Mouse (Mus musculus): ENCODE results near the gene Fbxo27. TPM values are rescaled to one million over a fixed set of nuclear protein-coding genes. Genes with fewer than 3 reads are reported as not detected.
A peak's percentile ranks its signal among the peaks of the same experiment; 100 is the strongest.
"Not testable (repeated sequence)": the region's sequence is repeated elsewhere in the genome, so short reads cannot be mapped to it uniquely, and the experiment has no call there.

Fbxo27 gene
- polyA plus RNA-seq, 1 experiment from 2014 or later, result 6.3 TPM

DNA sequence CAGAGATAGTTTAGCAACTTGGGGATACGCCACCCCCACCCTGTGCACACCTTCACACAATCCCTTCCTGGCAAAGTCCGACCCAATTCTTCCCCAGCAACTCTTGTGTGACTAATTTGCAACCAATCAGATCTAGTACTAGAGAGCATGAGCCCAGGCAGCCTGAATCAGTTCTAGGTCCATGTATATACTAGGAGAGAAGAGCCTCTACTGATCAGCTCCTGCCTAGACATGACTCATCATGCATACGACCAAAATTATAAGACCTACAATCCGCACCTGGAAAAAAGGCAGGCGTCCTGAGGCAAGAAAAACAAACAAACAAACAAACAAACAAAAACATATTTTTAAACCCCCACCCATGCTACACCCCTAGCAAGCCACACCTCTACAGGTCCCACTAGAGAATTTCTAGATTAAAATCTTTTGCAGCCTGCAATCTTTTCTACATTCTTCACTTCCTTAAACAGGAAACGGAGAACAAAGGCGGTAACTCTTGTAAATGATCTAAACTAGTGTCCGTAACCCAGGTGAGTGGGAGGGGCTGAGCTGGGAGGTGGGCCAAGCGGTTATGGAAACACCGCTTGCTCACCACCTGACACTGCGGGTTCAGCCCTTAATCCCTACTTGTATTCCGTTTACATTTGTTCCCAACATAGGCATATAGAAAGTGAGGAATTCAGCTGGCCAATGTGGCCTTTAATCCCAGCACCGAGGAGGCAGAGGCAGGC lies 15.7 kb upstream of the Fbxo27 start:
- 88% methylated on average over 13 of the region's 13 CpGs for whole genome bisulfite sequencing
- Histone ChIP-seq H3K9me3 (no peaks in the 10 kb centered on the region), H3K4me2 (replicated peaks) (no peak overlapping the region), H3K4me3 (no peak overlapping the region), H3K27me3 (no peaks in the 10 kb centered on the region), H3K9ac (replicated peaks) (no peak overlapping the region), H3K27ac (replicated peaks) (no peak overlapping the region), H3K36me3 (no peaks in the 10 kb centered on the region), H3K4me1 (no peaks in the 10 kb centered on the region)
- ATAC-seq (replicated peaks), result no peak

DNA sequence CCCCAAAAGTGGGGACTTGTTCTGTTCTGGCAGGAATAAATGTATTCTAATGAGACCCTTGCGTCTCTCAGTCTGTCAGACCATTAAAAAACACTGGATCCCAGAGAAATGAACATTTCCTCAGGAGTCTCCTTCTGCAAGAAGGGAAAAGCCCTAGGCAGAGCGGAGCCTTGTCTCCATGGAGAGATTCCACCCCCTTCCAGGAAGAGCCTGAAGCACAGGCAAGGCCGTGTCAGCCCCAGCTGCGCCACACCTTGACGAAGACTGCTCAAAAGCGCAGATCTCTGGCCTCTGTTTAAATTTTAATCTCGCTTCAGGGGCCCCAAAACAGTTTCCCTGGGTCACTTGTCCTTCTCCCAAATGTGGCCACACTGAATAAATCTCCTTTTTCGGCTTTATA lies 15.0 kb upstream of the Fbxo27 start:
- ATAC-seq (replicated peaks), result no peak
- no peak overlapping the region for H3K4me2 ChIP-seq (replicated peaks)
- H3K27me3 ChIP-seq, result no peaks in the 10 kb centered on the region
- H3K27ac ChIP-seq (replicated peaks), result no peak overlapping the region
- H3K9me3 ChIP-seq, result no peaks in the 10 kb centered on the region
- 88% methylated on average over 8 of the region's 8 CpGs for WGBS
- no peaks in the 10 kb centered on the region for H3K36me3 ChIP-seq
- H3K9ac ChIP-seq (replicated peaks), result no peak overlapping the region
- no peak overlapping the region for H3K4me3 ChIP-seq
- no peaks in the 10 kb centered on the region for H3K4me1 ChIP-seq

DNA sequence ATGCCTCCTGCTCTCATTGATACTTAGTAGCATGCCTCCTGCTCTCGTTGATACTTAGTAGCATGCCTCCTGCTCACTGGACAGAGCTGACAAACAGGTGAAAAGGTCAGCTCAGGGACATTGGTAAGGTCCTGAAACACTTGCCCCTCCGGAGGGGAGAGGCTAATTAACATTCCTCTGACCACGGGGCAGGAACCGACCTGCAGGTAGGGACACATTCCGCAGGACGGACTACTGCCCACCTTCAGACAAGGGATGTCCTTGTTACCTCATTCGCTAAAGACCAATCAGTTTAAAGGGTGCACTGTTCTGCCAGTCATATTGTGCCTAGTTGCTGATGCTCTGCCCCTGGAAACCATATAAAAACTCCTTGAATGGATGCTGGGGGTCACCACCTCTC lies 1.6 kb upstream of the Fbxo27 start:
- WGBS, result 73% methylated on average over 7 of the region's 7 CpGs
- no peak for ATAC-seq (replicated peaks)
- Histone ChIP-seq H3K4me2 (replicated peaks) (no peak overlapping the region), H3K27ac (replicated peaks) (no peak overlapping the region), H3K9ac (replicated peaks) (no peak overlapping the region), H3K9me3 (no peaks in the 10 kb centered on the region), H3K27me3 (peaks cover 15% of the 10 kb centered on the region), H3K4me3 (no peak overlapping the region), H3K4me1 (peaks cover 12% of the 10 kb centered on the region), H3K36me3 (no peaks in the 10 kb centered on the region)

DNA sequence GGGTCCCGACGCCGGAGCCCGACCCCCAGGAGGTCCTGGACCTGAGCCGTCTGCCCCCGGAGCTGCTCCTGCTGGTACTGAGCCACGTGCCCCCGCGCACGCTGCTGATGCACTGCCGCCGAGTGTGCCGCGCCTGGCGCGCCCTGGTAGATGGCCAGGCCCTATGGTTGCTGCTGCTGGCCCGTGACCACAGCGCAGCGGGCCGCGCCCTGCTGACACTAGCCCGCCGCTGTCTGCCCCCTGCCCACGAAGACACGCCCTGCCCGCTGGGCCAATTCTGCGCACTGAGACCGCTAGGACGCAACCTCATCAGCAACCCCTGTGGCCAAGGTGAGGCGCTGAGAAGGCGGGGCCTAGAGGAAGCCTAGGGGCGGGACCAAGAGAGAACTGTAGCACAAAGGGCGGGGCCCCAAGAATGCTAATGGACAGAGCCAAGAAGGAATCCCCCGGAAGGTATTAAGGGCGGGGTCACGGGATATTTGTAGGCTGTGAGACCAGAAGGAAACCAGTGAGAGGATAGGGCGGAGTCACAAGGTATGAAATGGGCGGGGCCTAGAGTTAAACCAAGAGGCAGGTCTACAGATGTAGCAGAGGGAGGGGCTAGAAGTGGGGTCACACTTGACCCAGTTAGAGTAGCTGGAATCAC lies 795 bp downstream of the Fbxo27 start:
- ATAC-seq (replicated peaks), result peak; percentile 83
- no peaks in the 10 kb centered on the region for H3K9me3 ChIP-seq
- no peaks in the 10 kb centered on the region for H3K36me3 ChIP-seq
- peaks cover 15% of the 10 kb centered on the region for H3K27me3 ChIP-seq
- peaks cover 12% of the 10 kb centered on the region for H3K4me1 ChIP-seq
- H3K9ac ChIP-seq (replicated peaks), result peak overlapping the region; percentile 50
- H3K27ac ChIP-seq (replicated peaks), result no peak overlapping the region
- peak overlapping the region; percentile 85 for H3K4me2 ChIP-seq (replicated peaks)
- under 1% methylated on average over 38 of the region's 38 CpGs for WGBS
- peak overlapping the region; percentile 57 for H3K4me3 ChIP-seq

DNA sequence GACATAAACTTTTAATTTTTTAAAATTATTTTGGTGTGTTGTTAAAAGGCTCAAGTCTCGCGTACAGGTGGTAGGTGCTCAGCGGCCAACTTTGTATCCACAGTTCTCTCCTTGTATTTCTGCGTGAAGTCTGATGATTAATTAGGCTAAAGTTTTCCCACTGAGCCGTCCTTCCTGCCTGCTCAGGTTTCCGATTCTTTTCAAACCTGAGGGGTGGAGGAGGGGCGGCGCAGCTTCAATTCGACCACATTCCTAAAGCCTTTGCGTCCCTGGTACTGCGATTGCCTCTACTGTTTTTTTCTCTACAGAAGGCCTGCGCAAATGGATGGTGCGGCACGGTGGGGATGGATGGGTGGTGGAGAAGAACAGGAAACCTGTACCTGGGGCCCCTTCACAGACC lies 1.8 kb downstream of the Fbxo27 start:
- no peak overlapping the region for H3K9ac ChIP-seq (replicated peaks)
- peaks cover 15% of the 10 kb centered on the region for H3K27me3 ChIP-seq
- H3K9me3 ChIP-seq, result no peaks in the 10 kb centered on the region
- H3K4me1 ChIP-seq, result peaks cover 12% of the 10 kb centered on the region
- H3K36me3 ChIP-seq, result no peaks in the 10 kb centered on the region
- no peak overlapping the region for H3K27ac ChIP-seq (replicated peaks)
- WGBS, result 4% methylated on average over 14 of the region's 14 CpGs
- no peak for ATAC-seq (replicated peaks)
- H3K4me3 ChIP-seq, result no peak overlapping the region
- H3K4me2 ChIP-seq (replicated peaks), result no peak overlapping the region; the same call in 1 of the 2 replicates

DNA sequence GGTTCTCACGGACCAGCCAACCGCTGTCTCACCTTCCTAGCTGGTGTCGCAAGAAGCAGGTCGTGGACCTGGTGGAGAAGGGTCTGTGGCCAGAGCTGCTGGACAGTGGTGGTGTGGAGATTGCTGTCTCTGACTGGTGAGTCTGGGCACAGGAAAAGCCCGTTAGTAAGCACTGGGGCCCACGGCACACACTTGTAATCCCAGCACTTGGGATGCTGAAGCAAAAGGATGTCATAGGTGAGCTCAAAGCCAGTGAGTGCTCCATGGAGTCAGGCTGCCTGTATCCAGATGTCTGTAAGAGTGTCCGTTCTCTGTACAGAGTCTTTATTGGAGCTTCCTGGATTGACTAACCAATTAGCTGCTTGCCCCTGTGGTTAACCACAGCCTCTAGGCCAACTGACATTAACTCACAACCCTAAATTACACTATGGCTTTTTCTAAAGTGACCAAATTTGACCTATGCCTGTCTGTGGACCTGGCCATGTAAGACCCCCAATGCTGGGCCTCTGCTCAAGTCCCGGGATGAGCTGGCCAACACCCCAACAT lies 2.4 kb downstream of the Fbxo27 start:
- no peaks in the 10 kb centered on the region for H3K9me3 ChIP-seq
- H3K4me2 ChIP-seq (replicated peaks), result no peak overlapping the region
- H3K9ac ChIP-seq (replicated peaks), result no peak overlapping the region
- peaks cover 15% of the 10 kb centered on the region for H3K27me3 ChIP-seq
- no peak overlapping the region for H3K27ac ChIP-seq (replicated peaks)
- ATAC-seq (replicated peaks), result no peak
- no peak overlapping the region for H3K4me3 ChIP-seq
- H3K4me1 ChIP-seq, result peaks cover 12% of the 10 kb centered on the region
- 44% methylated on average over 8 of the region's 8 CpGs for WGBS
- no peaks in the 10 kb centered on the region for H3K36me3 ChIP-seq

DNA sequence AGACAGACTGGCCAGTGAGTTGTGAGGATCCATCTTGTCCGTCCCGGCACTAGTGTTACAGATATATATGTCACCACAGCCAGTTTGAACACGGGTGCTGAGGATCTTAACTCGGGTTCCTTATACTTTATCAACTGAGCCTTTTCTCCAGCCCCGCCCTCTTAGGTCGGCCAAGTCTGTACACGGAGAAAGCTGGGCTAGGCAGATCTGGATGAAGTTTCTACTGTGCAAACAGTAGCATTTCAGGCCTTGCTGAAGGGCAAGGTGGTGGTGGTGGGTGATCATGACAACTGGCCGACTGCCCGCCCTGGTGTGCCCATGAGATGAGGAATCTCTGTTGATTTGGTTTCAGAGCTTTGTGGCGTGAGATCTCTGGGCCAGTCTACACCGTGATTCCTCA lies 4.6 kb downstream of the Fbxo27 start:
- Histone ChIP-seq H3K27ac (replicated peaks) (no peak overlapping the region), H3K27me3 (peaks cover 15% of the 10 kb centered on the region), H3K4me2 (replicated peaks) (no peak overlapping the region), H3K9me3 (no peaks in the 10 kb centered on the region), H3K4me3 (no peak overlapping the region), H3K36me3 (no peaks in the 10 kb centered on the region), H3K9ac (replicated peaks) (no peak overlapping the region), H3K4me1 (peaks cover 12% of the 10 kb centered on the region)
- 95% methylated on average over 11 of the region's 11 CpGs for WGBS
- no peak for ATAC-seq (replicated peaks)

DNA sequence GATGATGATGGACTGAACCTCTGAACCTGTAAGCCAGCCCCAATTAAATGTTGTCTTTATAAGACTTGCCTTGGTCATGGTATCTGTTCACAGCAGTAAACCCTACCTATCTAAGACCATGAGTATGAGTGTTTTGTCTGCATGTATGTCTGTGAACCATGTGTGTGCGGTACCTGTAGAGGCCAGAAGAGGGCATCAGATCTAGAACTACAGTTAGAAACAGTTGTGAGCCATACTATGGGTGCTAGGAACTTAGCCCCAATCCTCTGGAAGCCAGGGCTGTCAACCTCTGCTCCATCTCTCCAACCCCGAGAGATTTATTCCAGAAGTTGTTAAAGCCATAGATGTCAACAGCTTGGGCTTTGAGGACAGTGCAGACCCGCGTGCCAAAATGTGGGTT lies 7.6 kb downstream of the Fbxo27 start:
- ATAC-seq (replicated peaks), result no peak
- WGBS, result 95% methylated on average over 4 of the region's 4 CpGs
- Histone ChIP-seq H3K27ac (replicated peaks) (no peak overlapping the region), H3K4me1 (no peaks in the 10 kb centered on the region), H3K36me3 (no peaks in the 10 kb centered on the region), H3K4me2 (replicated peaks) (no peak overlapping the region), H3K27me3 (no peaks in the 10 kb centered on the region), H3K9ac (replicated peaks) (no peak overlapping the region), H3K4me3 (no peak overlapping the region), H3K9me3 (no peaks in the 10 kb centered on the region)

DNA sequence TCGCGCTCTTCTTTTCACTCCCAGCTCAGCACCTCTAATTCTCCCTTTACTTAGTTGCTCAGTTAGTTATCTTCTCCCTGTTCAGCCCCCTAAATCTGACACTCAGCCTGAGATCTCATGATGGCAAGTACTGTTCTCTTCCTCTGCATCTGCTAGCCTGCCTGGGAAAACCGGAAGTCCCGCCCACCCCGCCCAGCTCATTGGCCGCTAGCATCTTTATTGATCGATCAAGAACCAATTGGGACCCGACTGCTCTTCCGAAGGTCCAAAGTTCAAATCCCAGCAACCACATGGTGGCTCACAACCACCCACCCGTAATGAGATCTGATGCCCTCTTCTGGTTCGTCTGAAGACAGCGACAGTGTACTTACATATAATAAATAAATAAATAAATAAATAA lies 8.7 kb downstream of the Fbxo27 start:
- H3K27me3 ChIP-seq; ATAC-seq (replicated peaks); H3K4me1 ChIP-seq; H3K36me3 ChIP-seq; H3K4me2 ChIP-seq (replicated peaks); H3K9me3 ChIP-seq; H3K4me3 ChIP-seq; H3K9ac ChIP-seq (replicated peaks); H3K27ac ChIP-seq (replicated peaks): not testable (repeated sequence)
- 94% methylated on average over 12 of the region's 12 CpGs for WGBS

DNA sequence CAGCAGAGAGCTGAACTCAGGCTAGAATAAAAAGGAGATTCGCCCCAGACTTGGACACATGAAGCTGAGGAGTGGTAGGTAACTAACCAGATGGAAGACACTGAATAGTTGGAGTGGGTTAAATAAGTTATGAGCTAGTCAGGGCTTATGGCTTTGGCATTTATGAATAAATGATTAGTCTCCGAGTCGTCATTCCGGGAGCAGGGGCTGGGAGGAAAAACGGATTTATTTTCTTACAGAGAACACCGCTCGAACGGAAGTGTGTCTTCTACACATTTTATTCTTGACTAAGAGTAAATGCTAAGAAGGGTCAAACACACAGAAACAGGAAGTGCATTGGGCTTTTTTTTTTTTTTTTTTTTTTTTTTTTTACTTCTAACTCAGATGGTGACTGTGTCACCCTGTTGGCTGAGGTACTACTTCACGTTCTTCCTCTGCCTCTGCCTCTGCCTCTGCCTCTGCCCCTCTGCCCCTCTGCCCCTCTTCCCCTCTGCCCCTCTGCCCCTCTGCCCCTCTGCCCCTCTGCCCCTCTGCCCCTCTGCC lies 10.0 kb downstream of the Fbxo27 start:
- Histone ChIP-seq H3K27ac (replicated peaks) (no peak overlapping the region), H3K4me2 (replicated peaks) (no peak overlapping the region), H3K4me3 (no peak overlapping the region), H3K9ac (replicated peaks) (no peak overlapping the region), H3K9me3 (no peaks in the 10 kb centered on the region), H3K36me3 (no peaks in the 10 kb centered on the region), H3K4me1 (no peaks in the 10 kb centered on the region), H3K27me3 (no peaks in the 10 kb centered on the region)
- ATAC-seq (replicated peaks), result no peak
- 79% methylated on average over 9 of the region's 9 CpGs for WGBS

DNA sequence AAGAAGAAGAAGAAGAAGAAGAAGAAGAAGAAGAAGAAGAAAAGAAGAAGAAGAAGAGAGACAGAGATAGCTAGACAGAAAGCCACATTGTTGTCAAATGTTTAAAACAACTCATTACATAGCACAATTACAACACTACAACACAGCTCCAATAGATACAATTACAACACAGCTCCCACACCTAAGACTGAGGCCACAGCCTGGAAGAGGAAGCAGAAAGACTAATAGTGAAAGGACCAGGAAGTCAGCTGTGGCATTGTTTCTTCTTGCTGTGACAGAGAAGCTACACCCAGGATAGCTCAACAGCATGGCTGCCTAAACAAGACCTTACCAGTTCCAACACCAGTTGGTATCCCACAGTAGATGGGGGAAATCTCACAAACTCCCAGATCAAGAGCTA lies 16.8 kb downstream of the Fbxo27 start:
- H3K9me3 ChIP-seq, result no peaks in the 10 kb centered on the region
- no peak overlapping the region for H3K27ac ChIP-seq (replicated peaks)
- no peak for ATAC-seq (replicated peaks)
- H3K4me2 ChIP-seq (replicated peaks), result no peak overlapping the region
- H3K27me3 ChIP-seq, result no peaks in the 10 kb centered on the region
- no peaks in the 10 kb centered on the region for H3K36me3 ChIP-seq
- no peak overlapping the region for H3K4me3 ChIP-seq
- H3K9ac ChIP-seq (replicated peaks), result no peak overlapping the region
- H3K4me1 ChIP-seq, result no peaks in the 10 kb centered on the region

DNA sequence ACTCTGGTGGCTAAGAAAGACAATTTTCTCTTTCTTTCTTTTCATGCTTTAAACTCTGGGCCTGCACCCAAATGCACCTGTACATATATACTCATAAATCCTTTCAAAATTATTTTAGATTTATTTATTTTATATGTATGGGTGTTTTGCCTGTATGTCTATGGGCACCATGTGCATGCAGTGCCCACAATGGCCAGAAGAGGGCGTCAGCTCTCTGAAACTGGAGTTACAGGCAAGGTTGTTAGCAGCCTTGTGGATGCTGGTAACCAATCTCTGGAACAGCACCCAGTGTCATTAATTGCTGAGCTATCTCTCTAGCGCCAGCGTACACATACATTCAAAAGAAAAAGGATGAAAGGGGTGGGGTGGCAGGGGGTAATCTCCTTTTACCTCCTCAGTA lies 18.3 kb downstream of the Fbxo27 start:
- Histone ChIP-seq H3K27ac (replicated peaks) (no peak overlapping the region), H3K9me3 (no peaks in the 10 kb centered on the region), H3K4me3 (no peak overlapping the region), H3K4me1 (no peaks in the 10 kb centered on the region), H3K9ac (replicated peaks) (no peak overlapping the region), H3K4me2 (replicated peaks) (no peak overlapping the region), H3K27me3 (no peaks in the 10 kb centered on the region), H3K36me3 (no peaks in the 10 kb centered on the region)
- ATAC-seq (replicated peaks), result no peak
- 64% methylated on average over 3 of the region's 3 CpGs for WGBS
